Mouse (Mus musculus) intestine, embryonic 14.5 days (tissue): ENCODE measurements around the gene Qrich2. TPM values are rescaled to one million over a fixed set of nuclear protein-coding genes. Genes with fewer than 3 reads are reported as not detected.

Source experiments
- ATAC-seq: fragments of 200-750 bp; cut with Nextera tagmentation; replicated peaks from 2 replicates; pipeline ENCODE4 v1.8.0; 2017; ENCODE audit warnings: low read depth, moderate number of reproducible peaks, moderate TSS enrichment, moderate library complexity; ENCODE audit not compliant: low FRiP score, low TSS enrichment
- DNase-seq: peaks from one replicate; pipeline ENCODE4 v3.0.0-alpha.2; 2018; ENCODE audit warnings: low spot score
- H3K27ac ChIP-seq: fragments of 300-500 bp; sonication (generic); 2 replicates; pipeline ENCODE4 v1.5.1; 2014; ENCODE audit warnings: low read depth, mild to moderate bottlenecking, control low read depth
- H3K27me3 ChIP-seq: fragments of 300-500 bp; sonication (generic); replicated peaks from 2 replicates; pipeline ENCODE4 v1.6.1; 2014; ENCODE audit warnings: low read length, control low read depth; ENCODE audit not compliant: control insufficient read depth, insufficient read depth
- H3K36me3 ChIP-seq: fragments of 300-500 bp; sonication (generic); 2 replicates; pipeline ENCODE4 v1.6.1; 2014; ENCODE audit warnings: low read length, control low read depth; ENCODE audit not compliant: control insufficient read depth, insufficient read depth
- H3K4me1 ChIP-seq: fragments of 300-500 bp; sonication (generic); replicated peaks from 2 replicates; pipeline ENCODE4 v1.6.1; 2014; ENCODE audit warnings: low read length, control low read depth, mixed read lengths; ENCODE audit not compliant: control insufficient read depth, insufficient read depth
- H3K4me2 ChIP-seq: fragments of 300-500 bp; sonication (generic); 2 replicates; pipeline ENCODE4 v1.6.1; 2014; ENCODE audit warnings: low read length
- H3K4me3 ChIP-seq: fragments of 300-500 bp; sonication (generic); 2 replicates; pipeline ENCODE4 v1.5.1; 2014; ENCODE audit warnings: low read depth, low read length, control low read depth, mixed read lengths
- H3K9ac ChIP-seq: fragments of 300-500 bp; sonication (generic); 2 replicates; pipeline ENCODE4 v1.6.1; 2014; ENCODE audit warnings: mild to moderate bottlenecking, low read length
- H3K9me3 ChIP-seq: fragments of 300-500 bp; sonication (generic); 2 replicates; pipeline ENCODE4 v1.6.1; 2016; ENCODE audit warnings: low read length, control low read depth; ENCODE audit not compliant: control insufficient read depth
- WGBS: fragments of 180-500 bp; shearing (Covaris S2); extraction: QIAGEN DNeasy Blood & Tissue Kit; methylation state at CpG from one replicate; pipeline ENCODE4 v1.1.7; 2014; 5-methylcytosine and 5-hydroxymethylcytosine counted together
- polyA plus RNA-seq: library from polyadenylated mRNA; unstranded; fragments of >200 nt; fragmentation: Nextera tagmentation; extraction: Ambion mirVana; gene quantifications from 2 replicates; pipeline ENCODE4 v1.2.1, GENCODE M21; 2014

Gene Qrich2
- polyA plus RNA-seq, 1 experiment from 2014 or later: 0.15 TPM

GRCm38 (mm10) chr11:116481776-116482175, 15.7 kb upstream of the Qrich2 start:
- no peak overlapping the region for H3K9ac ChIP-seq
- ATAC-seq (no peak), DNase-seq (no peak)
- no peaks in the 10 kb centered on the region for H3K4me1 ChIP-seq
- no peak overlapping the region for H3K4me2 ChIP-seq
- H3K27ac ChIP-seq: no peak overlapping the region
- H3K27me3 ChIP-seq: no peaks in the 10 kb centered on the region
- WGBS: 87% methylated on average over 7 of the region's 7 CpGs
- no peak overlapping the region for H3K4me3 ChIP-seq
- H3K9me3 ChIP-seq: no peaks in the 10 kb centered on the region
- peaks cover 97% of the 10 kb centered on the region for H3K36me3 ChIP-seq

GRCm38 (mm10) chr11:116480975-116481374, 14.9 kb upstream of the Qrich2 start:
- no peak for ATAC-seq
- Histone ChIP-seq H3K9me3 (no peaks in the 10 kb centered on the region), H3K36me3 (peaks cover 97% of the 10 kb centered on the region), H3K27ac (no peak overlapping the region), H3K4me1 (no peaks in the 10 kb centered on the region), H3K9ac (no peak overlapping the region), H3K4me2 (no peak overlapping the region), H3K4me3 (no peak overlapping the region), H3K27me3 (no peaks in the 10 kb centered on the region)
- no peak for DNase-seq
- 97% methylated on average over 8 of the region's 8 CpGs for WGBS

- 50% methylated on average over 8 of the region's 8 CpGs for WGBS
- DNase-seq: no peak
Measured at GRCm38 (mm10) chr11:116479832-116480231, 13.8 kb upstream of the Qrich2 start.

GRCm38 (mm10) chr11:116478978-116479377, 12.9 kb upstream of the Qrich2 start:
- no peak overlapping the region for H3K9ac ChIP-seq
- H3K4me2 ChIP-seq: no peak overlapping the region
- 86% methylated on average over 7 of the region's 7 CpGs for WGBS
- ATAC-seq: no peak
- DNase-seq: no peak
- no peaks in the 10 kb centered on the region for H3K27me3 ChIP-seq
- H3K9me3 ChIP-seq: no peaks in the 10 kb centered on the region
- H3K36me3 ChIP-seq: peaks cover 96% of the 10 kb centered on the region
- H3K27ac ChIP-seq: no peak overlapping the region
- no peak overlapping the region for H3K4me3 ChIP-seq
- no peaks in the 10 kb centered on the region for H3K4me1 ChIP-seq

More at GRCm38 (mm10) chr11:116479832-116480231, 13.8 kb upstream of the Qrich2 start:
- Histone ChIP-seq H3K4me3 (no peak overlapping the region), H3K4me1 (no peaks in the 10 kb centered on the region), H3K27me3 (no peaks in the 10 kb centered on the region), H3K27ac (no peak overlapping the region), H3K9me3 (no peaks in the 10 kb centered on the region), H3K4me2 (no peak overlapping the region), H3K9ac (no peak overlapping the region), H3K36me3 (peaks cover 97% of the 10 kb centered on the region)
- ATAC-seq: no peak

GRCm38 (mm10) chr11:116477160-116477759, 11.2 kb upstream of the Qrich2 start:
- 91% methylated on average over 15 of the region's 15 CpGs for WGBS
- peaks cover 99% of the 10 kb centered on the region for H3K36me3 ChIP-seq

GRCm38 (mm10) chr11:116476696-116477095, 10.7 kb upstream of the Qrich2 start:
- no peak overlapping the region for H3K27ac ChIP-seq
- H3K4me1 ChIP-seq: no peaks in the 10 kb centered on the region
- ATAC-seq (no peak), DNase-seq (no peak)
- no peaks in the 10 kb centered on the region for H3K27me3 ChIP-seq
- no peak overlapping the region for H3K9ac ChIP-seq
- H3K9me3 ChIP-seq: no peaks in the 10 kb centered on the region
- no peak overlapping the region for H3K4me3 ChIP-seq
- 90% methylated on average over 6 of the region's 6 CpGs for WGBS
- no peak overlapping the region for H3K4me2 ChIP-seq
- H3K36me3 ChIP-seq: peaks cover 99% of the 10 kb centered on the region

More at GRCm38 (mm10) chr11:116477160-116477759, 11.2 kb upstream of the Qrich2 start:
- no peak for ATAC-seq
- no peak for DNase-seq
- no peaks in the 10 kb centered on the region for H3K9me3 ChIP-seq
- H3K9ac ChIP-seq: no peak overlapping the region
- no peak overlapping the region for H3K4me3 ChIP-seq
- H3K4me2 ChIP-seq: no peak overlapping the region
- H3K27ac ChIP-seq: no peak overlapping the region
- H3K4me1 ChIP-seq: no peaks in the 10 kb centered on the region
- H3K27me3 ChIP-seq: no peaks in the 10 kb centered on the region

GRCm38 (mm10) chr11:116476041-116476440, 10.0 kb upstream of the Qrich2 start:
- Histone ChIP-seq H3K4me3 (no peak overlapping the region), H3K9ac (no peak overlapping the region), H3K4me2 (no peak overlapping the region), H3K36me3 (peaks cover 99% of the 10 kb centered on the region), H3K27me3 (no peaks in the 10 kb centered on the region), H3K27ac (no peak overlapping the region), H3K4me1 (no peaks in the 10 kb centered on the region), H3K9me3 (no peaks in the 10 kb centered on the region)
- DNase-seq (no peak), ATAC-seq (no peak)
- WGBS: 93% methylated on average over 10 of the region's 10 CpGs

- no peak overlapping the region for H3K4me3 ChIP-seq
- ATAC-seq: no peak
- H3K9ac ChIP-seq: no peak overlapping the region
- H3K27ac ChIP-seq: no peak overlapping the region
- no peaks in the 10 kb centered on the region for H3K4me1 ChIP-seq
- no peaks in the 10 kb centered on the region for H3K9me3 ChIP-seq
- no peak for DNase-seq
- no peaks in the 10 kb centered on the region for H3K27me3 ChIP-seq
- no peak overlapping the region for H3K4me2 ChIP-seq
- WGBS: 82% methylated on average over 4 of the region's 4 CpGs
- peaks cover 78% of the 10 kb centered on the region for H3K36me3 ChIP-seq
Measured at GRCm38 (mm10) chr11:116472275-116472674, 6.2 kb upstream of the Qrich2 start.

GRCm38 (mm10) chr11:116470896-116471295, 4.9 kb upstream of the Qrich2 start:
- 86% methylated on average over 4 of the region's 4 CpGs for WGBS

More at GRCm38 (mm10) chr11:116470896-116471295, 4.9 kb upstream of the Qrich2 start:
- Histone ChIP-seq H3K36me3 (peaks cover 64% of the 10 kb centered on the region), H3K27ac (no peak overlapping the region), H3K27me3 (no peaks in the 10 kb centered on the region), H3K9me3 (no peaks in the 10 kb centered on the region), H3K4me3 (no peak overlapping the region), H3K4me2 (no peak overlapping the region), H3K4me1 (no peaks in the 10 kb centered on the region), H3K9ac (no peak overlapping the region)
- DNase-seq: no peak
- no peak for ATAC-seq
